Mouse (Mus musculus): Measurements from ENCODE around the gene Oaz1.

GRCm38 (mm10) chr10:80819406-80819805 lies 7.0 kb upstream of the Oaz1 start:
- TF ChIP-seq GATA2 (IDR thresholded peaks at IDR 0.05; ENCODE audit: borderline replicate concordance, low read depth, low read length) (no peak), POLR2AphosphoS5 (IDR thresholded peaks at IDR 0.05; ENCODE audit: insufficient replicate concordance, low read depth, low read length) (no peak), CTCF (IDR thresholded peaks at IDR 0.05; ENCODE audit: low read depth, low read length) (no peak)
